Mouse (Mus musculus): ENCODE results near the gene Pycard. TPM values are rescaled to one million over a fixed set of nuclear protein-coding genes. Genes with fewer than 3 reads are reported as not detected.
"Not testable (repeated sequence)": the region's sequence is repeated elsewhere in the genome, so short reads cannot be mapped to it uniquely, and the experiment has no call there.

Gene Pycard
- polyA plus RNA-seq (2014; fragmentation: Nextera tagmentation; extraction: Ambion mirVana) = 7.3 TPM in 2 replicates

- no peaks in the 10 kb centered on the region; the same call in 1 of the 2 replicates for H3K36me3 ChIP-seq (replicated peaks; ENCODE audit: control insufficient read depth, insufficient read depth, low read depth, low read length)
- H3K4me2 ChIP-seq (ENCODE audit: low read depth, low read length) = peak within 1 kb of the TSS; percentile 29
- DNase-seq (ENCODE audit: low spot score) = peak; percentile 31
- no peak within 1 kb of the TSS for H3K4me3 ChIP-seq (ENCODE audit: low read depth, low read length)
- no peak within 1 kb of the TSS for H3K27ac ChIP-seq (replicated peaks; ENCODE audit: low read depth, low read length)
- peak within 1 kb of the TSS; percentile 39 for H3K9ac ChIP-seq (replicated peaks; ENCODE audit: low read length)
- no peaks in the 10 kb centered on the region for H3K27me3 ChIP-seq (ENCODE audit: control insufficient read depth, insufficient read depth, low read length)
- no peaks in the 10 kb centered on the region for H3K4me1 ChIP-seq (ENCODE audit: control insufficient read depth, insufficient read depth, low read length)
- no peaks in the 10 kb centered on the region for H3K9me3 ChIP-seq (replicated peaks; ENCODE audit: control insufficient read depth, low read length)
- no peak for ATAC-seq (replicated peaks; ENCODE audit: insufficient number of reproducible peaks, low FRiP score, low TSS enrichment, low read depth)
- WGBS = 19% methylated on average over 18 of the region's 18 CpGs
These were observed at the start of gene Pycard for GRCm38 (mm10) chr7:127993341-127993977. Gene Pycard, minus strand, starts transcription at chr7:127993867.

- H3K4me1 ChIP-seq (ENCODE audit: control insufficient read depth, insufficient read depth, low read length); ATAC-seq (replicated peaks; ENCODE audit: insufficient number of reproducible peaks, low FRiP score, low TSS enrichment, low read depth); H3K27ac ChIP-seq (replicated peaks; ENCODE audit: low read depth, low read length); H3K27me3 ChIP-seq (ENCODE audit: control insufficient read depth, insufficient read depth, low read length); H3K4me2 ChIP-seq (ENCODE audit: low read depth, low read length); H3K9ac ChIP-seq (replicated peaks; ENCODE audit: low read length); H3K9me3 ChIP-seq (replicated peaks; ENCODE audit: control insufficient read depth, low read length); H3K4me3 ChIP-seq (ENCODE audit: low read depth, low read length); H3K36me3 ChIP-seq (replicated peaks; ENCODE audit: control insufficient read depth, insufficient read depth, low read depth, low read length); DNase-seq (ENCODE audit: low spot score): not testable (repeated sequence)
- WGBS = 78% methylated on average over 15 of the region's 15 CpGs
These were observed 48.6 kb upstream of the Pycard start for GRCm38 (mm10) chr7:128042161-128042820.

- H3K36me3 ChIP-seq (replicated peaks; ENCODE audit: control insufficient read depth, insufficient read depth, low read depth, low read length) = no peaks in the 10 kb centered on the region
- H3K9ac ChIP-seq (replicated peaks; ENCODE audit: low read length) = no peak overlapping the region
- H3K27me3 ChIP-seq (ENCODE audit: control insufficient read depth, insufficient read depth, low read length) = no peaks in the 10 kb centered on the region
- H3K27ac ChIP-seq (replicated peaks; ENCODE audit: low read depth, low read length) = no peak overlapping the region
- 89% methylated on average over 4 of the region's 4 CpGs for WGBS
- H3K9me3 ChIP-seq (replicated peaks; ENCODE audit: control insufficient read depth, low read length) = no peaks in the 10 kb centered on the region
- DNase-seq (ENCODE audit: low spot score) (no peak), ATAC-seq (replicated peaks; ENCODE audit: insufficient number of reproducible peaks, low FRiP score, low TSS enrichment, low read depth) (no peak)
- no peaks in the 10 kb centered on the region for H3K4me1 ChIP-seq (ENCODE audit: control insufficient read depth, insufficient read depth, low read length)
- no peak overlapping the region for H3K4me2 ChIP-seq (ENCODE audit: low read depth, low read length)
- no peak overlapping the region for H3K4me3 ChIP-seq (ENCODE audit: low read depth, low read length)
These were observed 39.9 kb upstream of the Pycard start for GRCm38 (mm10) chr7:128033616-128034015.

GRCm38 (mm10) chr7:128032989-128033293 is 39.3 kb upstream of the Pycard start:
- Histone ChIP-seq H3K36me3 (replicated peaks; ENCODE audit: control insufficient read depth, insufficient read depth, low read depth, low read length) (no peaks in the 10 kb centered on the region), H3K27ac (replicated peaks; ENCODE audit: low read depth, low read length) (no peak overlapping the region), H3K27me3 (ENCODE audit: control insufficient read depth, insufficient read depth, low read length) (no peaks in the 10 kb centered on the region), H3K4me2 (ENCODE audit: low read depth, low read length) (no peak overlapping the region), H3K4me1 (ENCODE audit: control insufficient read depth, insufficient read depth, low read length) (no peaks in the 10 kb centered on the region), H3K9ac (replicated peaks; ENCODE audit: low read length) (no peak overlapping the region), H3K4me3 (ENCODE audit: low read depth, low read length) (no peak overlapping the region), H3K9me3 (replicated peaks; ENCODE audit: control insufficient read depth, low read length) (no peaks in the 10 kb centered on the region)
- DNase-seq (ENCODE audit: low spot score) (no peak), ATAC-seq (replicated peaks; ENCODE audit: insufficient number of reproducible peaks, low FRiP score, low TSS enrichment, low read depth) (no peak)
- 96% methylated on average over 3 of the region's 3 CpGs for WGBS

GRCm38 (mm10) chr7:128032290-128032988 is 38.8 kb upstream of the Pycard start:
- Histone ChIP-seq H3K36me3 (replicated peaks; ENCODE audit: control insufficient read depth, insufficient read depth, low read depth, low read length) (no peaks in the 10 kb centered on the region), H3K4me2 (ENCODE audit: low read depth, low read length) (no peak overlapping the region), H3K27ac (replicated peaks; ENCODE audit: low read depth, low read length) (no peak overlapping the region), H3K9ac (replicated peaks; ENCODE audit: low read length) (no peak overlapping the region), H3K27me3 (ENCODE audit: control insufficient read depth, insufficient read depth, low read length) (no peaks in the 10 kb centered on the region), H3K9me3 (replicated peaks; ENCODE audit: control insufficient read depth, low read length) (no peaks in the 10 kb centered on the region), H3K4me3 (ENCODE audit: low read depth, low read length) (no peak overlapping the region), H3K4me1 (ENCODE audit: control insufficient read depth, insufficient read depth, low read length) (no peaks in the 10 kb centered on the region)
- ATAC-seq (replicated peaks; ENCODE audit: insufficient number of reproducible peaks, low FRiP score, low TSS enrichment, low read depth) (no peak), DNase-seq (ENCODE audit: low spot score) (no peak)
- 93% methylated on average over 5 of the region's 5 CpGs for WGBS

GRCm38 (mm10) chr7:128031403-128031976 is 37.8 kb upstream of the Pycard start:
- DNase-seq (ENCODE audit: low spot score) (peak; percentile 70), ATAC-seq (replicated peaks; ENCODE audit: insufficient number of reproducible peaks, low FRiP score, low TSS enrichment, low read depth) (no peak; the same call in 1 of the 2 replicates)
- no peak overlapping the region for H3K4me2 ChIP-seq (ENCODE audit: low read depth, low read length)

GRCm38 (mm10) chr7:128025381-128025780 is 31.7 kb upstream of the Pycard start:
- Histone ChIP-seq H3K4me1 (ENCODE audit: control insufficient read depth, insufficient read depth, low read length) (no peaks in the 10 kb centered on the region), H3K4me2 (ENCODE audit: low read depth, low read length) (no peak overlapping the region), H3K9me3 (replicated peaks; ENCODE audit: control insufficient read depth, low read length) (no peaks in the 10 kb centered on the region), H3K27ac (replicated peaks; ENCODE audit: low read depth, low read length) (no peak overlapping the region), H3K27me3 (ENCODE audit: control insufficient read depth, insufficient read depth, low read length) (no peaks in the 10 kb centered on the region), H3K36me3 (replicated peaks; ENCODE audit: control insufficient read depth, insufficient read depth, low read depth, low read length) (no peaks in the 10 kb centered on the region), H3K9ac (replicated peaks; ENCODE audit: low read length) (no peak overlapping the region), H3K4me3 (ENCODE audit: low read depth, low read length) (no peak overlapping the region)
- WGBS = 84% methylated on average over 4 of the region's 4 CpGs
- DNase-seq (ENCODE audit: low spot score) (no peak), ATAC-seq (replicated peaks; ENCODE audit: insufficient number of reproducible peaks, low FRiP score, low TSS enrichment, low read depth) (no peak)

More at GRCm38 (mm10) chr7:128031403-128031976, 37.8 kb upstream of the Pycard start:
- Histone ChIP-seq H3K27ac (replicated peaks; ENCODE audit: low read depth, low read length) (no peak overlapping the region), H3K27me3 (ENCODE audit: control insufficient read depth, insufficient read depth, low read length) (no peaks in the 10 kb centered on the region), H3K9me3 (replicated peaks; ENCODE audit: control insufficient read depth, low read length) (no peaks in the 10 kb centered on the region), H3K9ac (replicated peaks; ENCODE audit: low read length) (no peak overlapping the region), H3K4me3 (ENCODE audit: low read depth, low read length) (no peak overlapping the region), H3K36me3 (replicated peaks; ENCODE audit: control insufficient read depth, insufficient read depth, low read depth, low read length) (no peaks in the 10 kb centered on the region), H3K4me1 (ENCODE audit: control insufficient read depth, insufficient read depth, low read length) (no peaks in the 10 kb centered on the region)
- 36% methylated on average over 9 of the region's 9 CpGs for WGBS

- Histone ChIP-seq H3K9ac (replicated peaks; ENCODE audit: low read length) (no peak overlapping the region), H3K4me3 (ENCODE audit: low read depth, low read length) (no peak overlapping the region), H3K4me1 (ENCODE audit: control insufficient read depth, insufficient read depth, low read length) (no peaks in the 10 kb centered on the region), H3K4me2 (ENCODE audit: low read depth, low read length) (no peak overlapping the region), H3K36me3 (replicated peaks; ENCODE audit: control insufficient read depth, insufficient read depth, low read depth, low read length) (no peaks in the 10 kb centered on the region), H3K9me3 (replicated peaks; ENCODE audit: control insufficient read depth, low read length) (no peaks in the 10 kb centered on the region), H3K27me3 (ENCODE audit: control insufficient read depth, insufficient read depth, low read length) (no peaks in the 10 kb centered on the region), H3K27ac (replicated peaks; ENCODE audit: low read depth, low read length) (no peak overlapping the region)
- ATAC-seq (replicated peaks; ENCODE audit: insufficient number of reproducible peaks, low FRiP score, low TSS enrichment, low read depth) = no peak
- 91% methylated on average over 4 of the region's 4 CpGs for WGBS
- no peak for DNase-seq (ENCODE audit: low spot score)
These were observed 31.3 kb upstream of the Pycard start for GRCm38 (mm10) chr7:128024932-128025331.
